Mouse (Mus musculus): ENCODE measurements around the gene Itpka. TPM values are rescaled to one million over a fixed set of nuclear protein-coding genes. Genes with fewer than 3 reads are reported as not detected.

Itpka gene
- polyA plus RNA-seq, 1 experiment = 0.14 TPM

- no peak overlapping the region for H3K4me3 ChIP-seq
- H3K27me3 ChIP-seq (ENCODE audit: control insufficient read depth, insufficient read depth, insufficient read length) = no peaks in the 10 kb centered on the region
- no peak overlapping the region for H3ac ChIP-seq (ENCODE audit: control insufficient read depth, insufficient read length)
- TF ChIP-seq E2F4 (IDR thresholded peaks at IDR 0.05; ENCODE audit: insufficient read depth) = no peak
- no peak for TF ChIP-seq MYOG (IDR thresholded peaks at IDR 0.05; ENCODE audit: control insufficient read depth in 1 of 3, insufficient read depth in 1 of 3, insufficient read length in 2 of 3, low read depth in 2 of 3)
- no peak for TF ChIP-seq TCF3 (IDR thresholded peaks at IDR 0.05; ENCODE audit: insufficient read length, low read depth)
- TF ChIP-seq SRF (IDR thresholded peaks at IDR 0.05; ENCODE audit: control insufficient read depth, insufficient read length, low read depth) = no peak
- TF ChIP-seq USF1 (IDR thresholded peaks at IDR 0.05; ENCODE audit: low read depth) = no peak
- H3K4me2 ChIP-seq (ENCODE audit: low read depth) = no peak overlapping the region
- no peaks in the 10 kb centered on the region for H3K79me2 ChIP-seq (ENCODE audit: control insufficient read depth, insufficient read depth)
- peaks cover 13% of the 10 kb centered on the region for H3K36me3 ChIP-seq (ENCODE audit: control insufficient read depth, insufficient read depth)
Observed at GRCm38 (mm10) chr2:119727762-119728416, 14.2 kb upstream of the Itpka start.

GRCm38 (mm10) chr2:119730735-119731134 is 11.4 kb upstream of the Itpka start:
- Histone ChIP-seq H3K79me2 (ENCODE audit: control insufficient read depth, insufficient read depth) (no peaks in the 10 kb centered on the region), H3K36me3 (ENCODE audit: control insufficient read depth, insufficient read depth) (peaks cover 5% of the 10 kb centered on the region), H3ac (ENCODE audit: control insufficient read depth, insufficient read length) (no peak overlapping the region), H3K4me2 (ENCODE audit: low read depth) (no peak overlapping the region), H3K4me3 (no peak overlapping the region), H3K27me3 (ENCODE audit: control insufficient read depth, insufficient read depth, insufficient read length) (no peaks in the 10 kb centered on the region)
- TF ChIP-seq SRF (IDR thresholded peaks at IDR 0.05; ENCODE audit: control insufficient read depth, insufficient read length, low read depth) (no peak), MYOG (IDR thresholded peaks at IDR 0.05; ENCODE audit: control insufficient read depth in 1 of 3, insufficient read depth in 1 of 3, insufficient read length in 2 of 3, low read depth in 2 of 3) (no peak), TCF3 (IDR thresholded peaks at IDR 0.05; ENCODE audit: insufficient read length, low read depth) (no peak), POLR2AphosphoS2 (IDR thresholded peaks at IDR 0.05; ENCODE audit: insufficient read length, low read depth) (no peak), MAX (IDR thresholded peaks at IDR 0.05; ENCODE audit: low read depth) (no peak), E2F4 (IDR thresholded peaks at IDR 0.05; ENCODE audit: insufficient read depth) (no peak), CEBPB (IDR thresholded peaks at IDR 0.05; ENCODE audit: insufficient read depth, poor library complexity, severe bottlenecking) (no peak), REST (IDR thresholded peaks at IDR 0.05; ENCODE audit: insufficient read depth, insufficient read length) (no peak), USF1 (IDR thresholded peaks at IDR 0.05; ENCODE audit: low read depth) (no peak), POLR2A (IDR thresholded peaks at IDR 0.05; ENCODE audit: insufficient read length, low read depth) (no peak), MYOD1 (IDR thresholded peaks at IDR 0.05; ENCODE audit: control insufficient read depth in 1 of 3, insufficient read length in 2 of 3, low read depth in 2 of 3) (no peak), TCF12 (IDR thresholded peaks at IDR 0.05; ENCODE audit: insufficient read depth, poor library complexity, severe bottlenecking) (no peak)

GRCm38 (mm10) chr2:119737124-119737523 is 5.0 kb upstream of the Itpka start:
- no peaks in the 10 kb centered on the region for H3K79me2 ChIP-seq (ENCODE audit: control insufficient read depth, insufficient read depth)
- no peak overlapping the region for H3K4me2 ChIP-seq (ENCODE audit: low read depth)
- no peak overlapping the region for H3ac ChIP-seq (ENCODE audit: control insufficient read depth, insufficient read length)
- TF ChIP-seq CEBPB (IDR thresholded peaks at IDR 0.05; ENCODE audit: insufficient read depth, poor library complexity, severe bottlenecking) = no peak
- TF ChIP-seq TCF3 (IDR thresholded peaks at IDR 0.05; ENCODE audit: insufficient read length, low read depth) = no peak
- no peak for TF ChIP-seq MAX (IDR thresholded peaks at IDR 0.05; ENCODE audit: low read depth)
- no peak for TF ChIP-seq MYOG (IDR thresholded peaks at IDR 0.05; ENCODE audit: control insufficient read depth in 1 of 3, insufficient read depth in 1 of 3, insufficient read length in 2 of 3, low read depth in 2 of 3)
- no peak for TF ChIP-seq TCF12 (IDR thresholded peaks at IDR 0.05; ENCODE audit: insufficient read depth, poor library complexity, severe bottlenecking)
- TF ChIP-seq POLR2A (IDR thresholded peaks at IDR 0.05; ENCODE audit: insufficient read length, low read depth) = no peak
- no peak for TF ChIP-seq SRF (IDR thresholded peaks at IDR 0.05; ENCODE audit: control insufficient read depth, insufficient read length, low read depth)
- no peak for TF ChIP-seq MYOD1 (IDR thresholded peaks at IDR 0.05; ENCODE audit: control insufficient read depth in 1 of 3, insufficient read length in 2 of 3, low read depth in 2 of 3)
- TF ChIP-seq E2F4 (IDR thresholded peaks at IDR 0.05; ENCODE audit: insufficient read depth) = no peak
- no peak for TF ChIP-seq POLR2AphosphoS2 (IDR thresholded peaks at IDR 0.05; ENCODE audit: insufficient read length, low read depth)
- TF ChIP-seq USF1 (IDR thresholded peaks at IDR 0.05; ENCODE audit: low read depth) = no peak
- no peak for TF ChIP-seq REST (IDR thresholded peaks at IDR 0.05; ENCODE audit: insufficient read depth, insufficient read length)
- H3K36me3 ChIP-seq (ENCODE audit: control insufficient read depth, insufficient read depth) = peaks cover 5% of the 10 kb centered on the region
- H3K4me3 ChIP-seq = no peak overlapping the region
- no peaks in the 10 kb centered on the region for H3K27me3 ChIP-seq (ENCODE audit: control insufficient read depth, insufficient read depth, insufficient read length)

GRCm38 (mm10) chr2:119740567-119740966 is 1.6 kb upstream of the Itpka start:
- no peak for TF ChIP-seq MYOD1 (IDR thresholded peaks at IDR 0.05; ENCODE audit: control insufficient read depth in 1 of 3, insufficient read length in 2 of 3, low read depth in 2 of 3)
- no peak for TF ChIP-seq TCF3 (IDR thresholded peaks at IDR 0.05; ENCODE audit: insufficient read length, low read depth)
- TF ChIP-seq SRF (IDR thresholded peaks at IDR 0.05; ENCODE audit: control insufficient read depth, insufficient read length, low read depth) = no peak
- TF ChIP-seq CEBPB (IDR thresholded peaks at IDR 0.05; ENCODE audit: insufficient read depth, poor library complexity, severe bottlenecking) = no peak
- TF ChIP-seq REST (IDR thresholded peaks at IDR 0.05; ENCODE audit: insufficient read depth, insufficient read length) = no peak
- TF ChIP-seq E2F4 (IDR thresholded peaks at IDR 0.05; ENCODE audit: insufficient read depth) = no peak
- TF ChIP-seq MYOG (IDR thresholded peaks at IDR 0.05; ENCODE audit: control insufficient read depth in 1 of 3, insufficient read depth in 1 of 3, insufficient read length in 2 of 3, low read depth in 2 of 3) = no peak
- TF ChIP-seq USF1 (IDR thresholded peaks at IDR 0.05; ENCODE audit: low read depth) = no peak
- no peak for TF ChIP-seq TCF12 (IDR thresholded peaks at IDR 0.05; ENCODE audit: insufficient read depth, poor library complexity, severe bottlenecking)
- no peak for TF ChIP-seq POLR2A (IDR thresholded peaks at IDR 0.05; ENCODE audit: insufficient read length, low read depth)
- TF ChIP-seq MAX (IDR thresholded peaks at IDR 0.05; ENCODE audit: low read depth) = no peak
- no peak for TF ChIP-seq POLR2AphosphoS2 (IDR thresholded peaks at IDR 0.05; ENCODE audit: insufficient read length, low read depth)
- H3K4me2 ChIP-seq (ENCODE audit: low read depth) = no peak overlapping the region
- H3K27me3 ChIP-seq (ENCODE audit: control insufficient read depth, insufficient read depth, insufficient read length) = peaks cover 6% of the 10 kb centered on the region
- no peaks in the 10 kb centered on the region for H3K79me2 ChIP-seq (ENCODE audit: control insufficient read depth, insufficient read depth)
- no peak overlapping the region for H3ac ChIP-seq (ENCODE audit: control insufficient read depth, insufficient read length)
- H3K4me3 ChIP-seq = no peak overlapping the region
- H3K36me3 ChIP-seq (ENCODE audit: control insufficient read depth, insufficient read depth) = no peaks in the 10 kb centered on the region
